Mouse (Mus musculus) MEL (cell line): Measurements from ENCODE around the gene Ctnnd2. TPM values are rescaled to one million over a fixed set of nuclear protein-coding genes. Genes with fewer than 3 reads are reported as not detected.

Source experiments
- DNase-seq: peaks from one replicate; pipeline ENCODE4 v3.0.0; 2011; ENCODE audit warnings: low read depth, low spot score
- H3K27ac ChIP-seq: 2 replicates; pipeline ENCODE4 v1.5.1; 2012; ENCODE audit warnings: low read depth, mild to moderate bottlenecking, control low read depth, low read length, moderate library complexity; ENCODE audit not compliant: control insufficient read depth
- H3K27me3 ChIP-seq, 2 experiments: fragments of 150-350 bp in 1 of 2; sonication (generic) in 1 of 2; 2 replicates each; pipeline ENCODE4 v1.6.1; 2012; ENCODE audit warnings: low read length in 2 of 2, mild to moderate bottlenecking in 2 of 2, improper control_type of control experiment in 1 of 2, moderate library complexity in 1 of 2; ENCODE audit not compliant: insufficient read depth in 2 of 2, control insufficient read depth in 1 of 2
- H3K36me3 ChIP-seq, 2 experiments: 2 replicates each; pipeline ENCODE4 v1.6.1; 2012 to 2014; ENCODE audit warnings: low read length in 2 of 2, improper control_type of control experiment in 1 of 2, inconsistent platforms in 1 of 2, mild to moderate bottlenecking in 1 of 2; ENCODE audit not compliant: insufficient read depth in 2 of 2, control insufficient read depth in 1 of 2
- H3K4me1 ChIP-seq, 2 experiments: fragments of 150-350 bp in 1 of 2; sonication (generic) in 1 of 2; 2 replicates each; pipeline ENCODE4 v1.6.1; 2012; ENCODE audit warnings: low read length in 2 of 2, improper control_type of control experiment in 1 of 2, mild to moderate bottlenecking in 1 of 2; ENCODE audit not compliant: insufficient read depth in 2 of 2, control insufficient read depth in 1 of 2
- H3K4me3 ChIP-seq, 2 experiments: fragments of 150-350 bp in 1 of 2; sonication (generic) in 1 of 2; 2 replicates each; pipeline ENCODE4 v1.5.1; 2012; ENCODE audit warnings: low read depth in 2 of 2, low read length in 2 of 2, mild to moderate bottlenecking in 2 of 2, moderate library complexity in 2 of 2, control low read depth in 1 of 2, improper control_type of control experiment in 1 of 2; ENCODE audit not compliant: control insufficient read depth in 1 of 2, insufficient read depth in 1 of 2
- H3K79me2 ChIP-seq: 2 replicates; pipeline ENCODE4 v1.6.1; 2012; ENCODE audit warnings: mild to moderate bottlenecking, low read length, moderate library complexity; ENCODE audit not compliant: control insufficient read depth, poor library complexity, insufficient read depth
- H3K9ac ChIP-seq: 2 replicates; pipeline ENCODE4 v1.6.1; 2012; ENCODE audit warnings: low read depth, mild to moderate bottlenecking, control low read depth, low read length, moderate library complexity; ENCODE audit not compliant: control insufficient read depth, poor library complexity, severe bottlenecking
- H3K9me3 ChIP-seq: fragments of 150-350 bp; sonication (generic); replicated peaks from 2 replicates; pipeline ENCODE4 v1.6.1; 2012; ENCODE audit warnings: mild to moderate bottlenecking, low read length, improper control_type of control experiment, moderate library complexity; ENCODE audit not compliant: insufficient read depth
- CHD2 ChIP-seq: IDR thresholded peaks from 2 replicates; pipeline ENCODE4 v1.6.1; 2011; ENCODE audit warnings: low read length, improper control_type of control experiment
- E2F4 ChIP-seq: IDR thresholded peaks from 2 replicates; pipeline ENCODE4 v1.6.1; 2011; ENCODE audit warnings: low read depth, low read length, improper control_type of control experiment, borderline replicate concordance
- EP300 ChIP-seq, 2 experiments: IDR thresholded peaks; 2 replicates each; pipeline ENCODE4 v1.6.1; 2011; ENCODE audit warnings: improper control_type of control experiment in 2 of 2, low read length in 2 of 2, low read depth in 1 of 2, mild to moderate bottlenecking in 1 of 2
- ETS1 ChIP-seq: IDR thresholded peaks from 2 replicates; pipeline ENCODE4 v1.6.1; 2012; ENCODE audit warnings: low read depth, mild to moderate bottlenecking, inconsistent platforms, low read length, improper control_type of control experiment, moderate library complexity
- GATA1 ChIP-seq: IDR thresholded peaks from 2 replicates; pipeline ENCODE4 v1.6.1; 2011; ENCODE audit warnings: low read depth, low read length, improper control_type of control experiment
- HCFC1 ChIP-seq: IDR thresholded peaks from 2 replicates; pipeline ENCODE4 v1.6.1; 2012; ENCODE audit warnings: low read depth, mild to moderate bottlenecking, inconsistent platforms, low read length, improper control_type of control experiment, moderate library complexity
- KAT2A ChIP-seq: conservative IDR thresholded peaks from 2 replicates; pipeline ENCODE4 v1.6.1; 2012; ENCODE audit warnings: low read depth, low read length, improper control_type of control experiment, inconsistent platforms
- MAFK ChIP-seq: IDR thresholded peaks from 2 replicates; pipeline ENCODE4 v1.6.1; 2011; ENCODE audit warnings: low read depth, mild to moderate bottlenecking, low read length, improper control_type of control experiment, borderline replicate concordance
- MAZ ChIP-seq: IDR thresholded peaks from 2 replicates; pipeline ENCODE4 v1.6.1; 2012; ENCODE audit warnings: low read depth, mild to moderate bottlenecking, inconsistent platforms, low read length, improper control_type of control experiment
- MEF2A ChIP-seq: IDR thresholded peaks from 2 replicates; pipeline ENCODE4 v1.6.1; 2014; ENCODE audit warnings: low read depth, mild to moderate bottlenecking, inconsistent platforms, low read length, improper control_type of control experiment; ENCODE audit not compliant: poor library complexity, insufficient replicate concordance, severe bottlenecking; ENCODE audit errors: extremely low read depth
- MXI1 ChIP-seq: IDR thresholded peaks from 2 replicates; pipeline ENCODE4 v1.6.1; 2011; ENCODE audit warnings: mild to moderate bottlenecking, low read depth, low read length, improper control_type of control experiment
- MYC ChIP-seq: IDR thresholded peaks from 2 replicates; pipeline ENCODE4 v1.6.1; 2011; ENCODE audit warnings: low read depth, mild to moderate bottlenecking, low read length, improper control_type of control experiment, moderate library complexity
- NRF1 ChIP-seq: IDR thresholded peaks from 2 replicates; pipeline ENCODE4 v1.6.1; 2014; ENCODE audit warnings: low read depth, mild to moderate bottlenecking, inconsistent platforms, low read length, improper control_type of control experiment, moderate library complexity; ENCODE audit not compliant: poor library complexity, insufficient read depth, severe bottlenecking
- POLR2AphosphoS2 ChIP-seq: IDR thresholded peaks from 2 replicates; pipeline ENCODE4 v1.6.1; 2011; ENCODE audit warnings: low read length, improper control_type of control experiment
- POLR2AphosphoS5 ChIP-seq: IDR thresholded peaks from 2 replicates; pipeline ENCODE4 v1.6.1; 2012; ENCODE audit warnings: low read depth, borderline replicate concordance, mild to moderate bottlenecking, inconsistent platforms, low read length, moderate library complexity, mixed read lengths
- SIN3A ChIP-seq: IDR thresholded peaks from 2 replicates; pipeline ENCODE4 v1.6.1; 2012; ENCODE audit warnings: low read length, improper control_type of control experiment, inconsistent platforms
- TAL1 ChIP-seq: IDR thresholded peaks from 2 replicates; pipeline ENCODE4 v1.6.1; 2012; ENCODE audit warnings: mild to moderate bottlenecking, inconsistent platforms, low read length, moderate library complexity, mixed read lengths
- TCF12 ChIP-seq: IDR thresholded peaks from 2 replicates; pipeline ENCODE4 v1.6.1; 2014; ENCODE audit warnings: low read depth, mild to moderate bottlenecking, inconsistent platforms, low read length, improper control_type of control experiment, moderate library complexity
- UBTF ChIP-seq: IDR thresholded peaks from 2 replicates; pipeline ENCODE4 v1.6.1; 2012; ENCODE audit warnings: low read depth, mild to moderate bottlenecking, inconsistent platforms, low read length, improper control_type of control experiment, moderate library complexity, borderline replicate concordance; ENCODE audit not compliant: insufficient read depth
- USF1 ChIP-seq: IDR thresholded peaks from 2 replicates; pipeline ENCODE4 v1.6.1; 2014; ENCODE audit warnings: low read depth, mild to moderate bottlenecking, inconsistent platforms, low read length, improper control_type of control experiment, moderate library complexity
- ZC3H11A ChIP-seq: IDR thresholded peaks from 2 replicates; pipeline ENCODE4 v1.6.1; 2012; ENCODE audit warnings: low read depth, mild to moderate bottlenecking, inconsistent platforms, low read length, improper control_type of control experiment
- ZKSCAN1 ChIP-seq: IDR thresholded peaks from 2 replicates; pipeline ENCODE4 v1.6.1; 2012; ENCODE audit warnings: low read depth, mild to moderate bottlenecking, inconsistent platforms, low read length, improper control_type of control experiment, moderate library complexity
- polyA plus RNA-seq, 2 experiments: library from polyadenylated mRNA; stranded (reverse) in 1 of 2; unstranded in 1 of 2; fragments of >175 nt in 1 of 2; fragments of >200 nt in 1 of 2; gene quantifications; 2 replicates each; pipeline versions ENCODE4 v1.2.1 to v1.2.4; 2012; ENCODE audit warnings: low replicate concordance in 2 of 2, low read depth in 1 of 2; ENCODE audit not compliant: insufficient read length in 2 of 2, insufficient read depth in 1 of 2, missing spikeins in 1 of 2
- total RNA-seq: library from RNA; depleted of rRNA; stranded (reverse); fragments of 300-350 nt; gene quantifications from 2 replicates; pipeline ENCODE4 v1.2.3, GENCODE M21; 2012

The Ctnnd2 gene
- total and polyA plus RNA-seq, 3 experiments: 0.03 TPM; not detected in 2

DNA sequence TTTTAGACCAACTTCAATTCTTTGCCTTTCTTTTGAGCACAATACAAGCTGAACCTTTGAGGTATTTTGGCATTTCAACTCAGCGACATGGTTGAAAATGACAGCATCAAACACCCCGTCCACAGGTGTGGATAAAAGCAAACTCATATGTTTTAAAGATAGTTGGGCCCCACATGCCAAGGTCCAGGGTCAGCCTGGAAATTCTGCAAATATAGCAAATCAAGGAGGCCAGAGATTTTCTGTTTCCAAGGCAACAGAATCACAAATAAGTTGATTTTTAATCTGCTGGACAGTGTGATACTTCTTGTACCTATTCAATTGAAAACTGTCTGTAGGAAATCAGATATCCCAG lies 537.3 kb downstream of the Ctnnd2 start:
- no peak overlapping the region for H3K9ac ChIP-seq
- no peaks in the 10 kb centered on the region for H3K36me3 ChIP-seq
- no peak overlapping the region for H3K4me3 ChIP-seq
- H3K4me1 ChIP-seq: no peaks in the 10 kb centered on the region
- DNase-seq: no peak
- TF ChIP-seq POLR2AphosphoS5: no peak
- no peak for TF ChIP-seq UBTF
- no peak for TF ChIP-seq MAFK
- no peak for TF ChIP-seq E2F4
- no peak for TF ChIP-seq MXI1
- TF ChIP-seq TCF12: no peak
- TF ChIP-seq ETS1: no peak
- TF ChIP-seq ZKSCAN1: no peak
- TF ChIP-seq HCFC1: no peak
- TF ChIP-seq CHD2: no peak
- TF ChIP-seq EP300 (IDR thresholded peaks at IDR 0.05; ENCODE audit: low read depth in 1 of 2, low read length in 2 of 2): no peak
- no peak for TF ChIP-seq MEF2A
- TF ChIP-seq USF1: no peak
- H3K27ac ChIP-seq: no peak overlapping the region
- H3K79me2 ChIP-seq: no peaks in the 10 kb centered on the region
- no peaks in the 10 kb centered on the region for H3K9me3 ChIP-seq
- H3K27me3 ChIP-seq: no peaks in the 10 kb centered on the region

GRCm38 (mm10) chr15:30714823-30715222 lies 542.4 kb downstream of the Ctnnd2 start:
- Histone ChIP-seq H3K4me1 (no peaks in the 10 kb centered on the region), H3K9me3 (no peaks in the 10 kb centered on the region), H3K9ac (no peak overlapping the region), H3K4me3 (no peak overlapping the region), H3K79me2 (no peaks in the 10 kb centered on the region), H3K36me3 (no peaks in the 10 kb centered on the region), H3K27ac (no peak overlapping the region), H3K27me3 (no peaks in the 10 kb centered on the region)
- DNase-seq: no peak
- no peak for TF ChIP-seq SIN3A
- no peak for TF ChIP-seq HCFC1
- TF ChIP-seq MEF2A: no peak
- no peak for TF ChIP-seq NRF1
- no peak for TF ChIP-seq TAL1
- no peak for TF ChIP-seq ZC3H11A
- no peak for TF ChIP-seq USF1
- no peak for TF ChIP-seq POLR2AphosphoS2
- no peak for TF ChIP-seq EP300 (IDR thresholded peaks at IDR 0.05; ENCODE audit: low read depth in 1 of 2, low read length in 2 of 2)
- TF ChIP-seq MAZ: no peak
- TF ChIP-seq MAFK: no peak
- no peak for TF ChIP-seq MYC
- TF ChIP-seq GATA1: no peak
- TF ChIP-seq KAT2A: no peak
